Mouse (Mus musculus): ENCODE data around the gene Prr15l. TPM values are rescaled to one million over a fixed set of nuclear protein-coding genes. Genes with fewer than 3 reads are reported as not detected.
A peak's percentile ranks its signal among the peaks of the same experiment; 100 is the strongest.

Prr15l gene
- polyA plus RNA-seq (2014; fragmentation: Nextera tagmentation; extraction: Ambion mirVana), result 0.12 and 0.19 TPM in 2 replicates

DNA sequence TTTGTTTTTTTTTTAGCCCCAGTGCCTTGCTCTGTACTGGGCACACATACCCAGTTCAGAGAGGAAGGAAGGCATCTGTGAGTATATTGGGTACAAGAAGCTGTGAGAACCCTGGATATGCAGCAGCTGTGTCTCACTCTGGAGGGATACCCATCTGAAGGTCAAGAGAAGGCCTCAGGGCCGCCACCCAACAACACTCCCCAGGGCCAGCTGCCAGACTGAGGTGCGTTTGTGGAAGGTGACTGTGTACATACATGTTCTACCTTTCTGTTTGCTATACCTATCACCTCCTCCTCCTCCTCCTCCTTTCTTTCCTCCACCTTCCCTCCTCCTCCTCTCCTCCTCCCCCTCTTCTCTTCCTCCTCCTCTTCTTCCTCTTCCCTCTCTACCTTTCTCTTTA, at the start of gene Prr15l:
TSS of gene Prr15l (plus strand) at position 17 of the 400 bp plus-strand sequence.
- 81% methylated on average over 2 of the region's 2 CpGs for WGBS
- Histone ChIP-seq H3K27ac (ENCODE audit: low read depth, low read length) (no peak within 1 kb of the TSS), H3K36me3 (ENCODE audit: control insufficient read depth, insufficient read depth, low read length) (no peaks in the 10 kb centered on the region), H3K27me3 (ENCODE audit: control insufficient read depth, insufficient read depth, low read length) (no peaks in the 10 kb centered on the region), H3K9ac (ENCODE audit: low read length) (no peak within 1 kb of the TSS), H3K4me3 (ENCODE audit: low read depth, low read length) (no peak within 1 kb of the TSS), H3K4me2 (no peak within 1 kb of the TSS), H3K4me1 (ENCODE audit: control insufficient read depth, insufficient read depth, low read length) (no peaks in the 10 kb centered on the region), H3K9me3 (ENCODE audit: control insufficient read depth, low read length) (no peaks in the 10 kb centered on the region)
- no peak for DNase-seq (ENCODE audit: low spot score, missing footprints)
- ATAC-seq (ENCODE audit: low FRiP score), result no peak

DNA sequence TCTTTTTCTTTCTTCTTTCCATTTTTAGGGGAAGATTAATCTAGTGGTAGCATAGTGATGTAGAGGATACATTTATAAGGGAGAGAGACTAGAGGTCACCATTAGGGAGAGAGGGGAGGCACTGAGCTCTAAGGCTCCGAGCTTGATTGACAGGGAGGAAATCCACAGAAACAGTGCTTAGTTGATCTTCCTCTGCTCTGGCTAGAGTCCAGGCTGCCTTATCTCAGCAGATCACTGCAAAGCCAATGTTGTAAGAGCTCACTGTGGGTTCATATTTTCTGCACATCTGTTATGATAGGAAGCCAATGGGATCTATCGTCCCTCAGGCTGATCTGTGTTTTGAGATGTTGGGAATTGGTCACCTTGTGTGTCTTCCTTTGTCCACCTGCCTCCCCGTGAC, 49.2 kb upstream of the Prr15l start:
- peak overlapping the region; percentile 46 for H3K9ac ChIP-seq (ENCODE audit: low read length)
- WGBS, result 20% methylated on average over 3 of the region's 3 CpGs
- H3K27ac ChIP-seq (ENCODE audit: low read depth, low read length), result peak overlapping the region; percentile 100
- ATAC-seq (ENCODE audit: low FRiP score), result no peak
- no peaks in the 10 kb centered on the region for H3K9me3 ChIP-seq (ENCODE audit: control insufficient read depth, low read length)
- H3K4me2 ChIP-seq, result no peak overlapping the region
- no peak for DNase-seq (ENCODE audit: low spot score, missing footprints)
- H3K4me1 ChIP-seq (ENCODE audit: control insufficient read depth, insufficient read depth, low read length), result peaks cover 54% of the 10 kb centered on the region
- H3K36me3 ChIP-seq (ENCODE audit: control insufficient read depth, insufficient read depth, low read length), result no peaks in the 10 kb centered on the region
- H3K27me3 ChIP-seq (ENCODE audit: control insufficient read depth, insufficient read depth, low read length), result no peaks in the 10 kb centered on the region
- H3K4me3 ChIP-seq (ENCODE audit: low read depth, low read length), result no peak overlapping the region

DNA sequence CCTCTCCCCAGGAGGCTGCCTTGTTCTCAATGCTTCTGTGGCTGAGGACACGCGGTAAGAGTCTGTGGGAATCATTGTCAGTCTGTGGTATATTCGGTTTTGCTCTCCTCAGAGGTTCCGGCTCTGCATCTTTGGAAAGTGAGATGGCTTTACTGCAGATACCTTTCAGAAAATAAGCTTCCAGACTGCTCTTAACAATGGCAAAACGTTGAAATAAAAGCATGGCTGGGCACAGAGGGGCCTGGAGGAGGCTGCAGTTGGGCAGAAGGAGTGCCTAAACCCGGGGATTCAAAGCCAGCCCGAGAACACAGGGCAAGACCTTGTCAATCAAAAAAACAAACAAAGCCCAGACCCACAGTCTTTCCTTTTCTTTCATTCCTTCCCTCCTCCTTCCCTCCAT, 48.5 kb upstream of the Prr15l start:
- peaks cover 48% of the 10 kb centered on the region for H3K4me1 ChIP-seq (ENCODE audit: control insufficient read depth, insufficient read depth, low read length)
- no peak overlapping the region for H3K4me2 ChIP-seq
- H3K9me3 ChIP-seq (ENCODE audit: control insufficient read depth, low read length), result no peaks in the 10 kb centered on the region
- H3K9ac ChIP-seq (ENCODE audit: low read length), result peak overlapping the region; percentile 46
- H3K27me3 ChIP-seq (ENCODE audit: control insufficient read depth, insufficient read depth, low read length), result no peaks in the 10 kb centered on the region
- H3K27ac ChIP-seq (ENCODE audit: low read depth, low read length), result peak overlapping the region; percentile 100
- 6% methylated on average over 7 of the region's 7 CpGs for WGBS
- no peak overlapping the region for H3K4me3 ChIP-seq (ENCODE audit: low read depth, low read length)
- ATAC-seq (ENCODE audit: low FRiP score) (no peak), DNase-seq (ENCODE audit: low spot score, missing footprints) (peak; percentile 94)
- no peaks in the 10 kb centered on the region for H3K36me3 ChIP-seq (ENCODE audit: control insufficient read depth, insufficient read depth, low read length)

DNA sequence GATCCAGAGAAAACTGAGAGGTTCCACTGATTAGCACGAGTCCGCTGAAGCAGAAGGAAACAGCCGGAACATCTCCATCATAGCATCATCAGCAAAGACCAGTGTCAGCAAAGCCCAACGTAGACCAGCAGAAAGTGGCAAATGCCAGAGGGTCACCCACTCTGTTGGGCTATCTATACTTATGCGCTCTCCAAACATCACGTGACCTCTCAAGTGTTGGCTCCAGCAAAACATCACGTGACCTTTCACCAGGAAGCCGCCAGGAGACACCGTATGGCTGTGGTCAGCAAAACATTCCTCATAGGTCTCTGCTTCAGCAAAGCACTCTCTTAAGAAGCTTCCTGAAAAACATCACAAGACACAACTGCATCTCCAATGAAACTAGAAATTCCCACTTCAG, 47.6 kb upstream of the Prr15l start:
- ATAC-seq (ENCODE audit: low FRiP score) (no peak), DNase-seq (ENCODE audit: low spot score, missing footprints) (no peak)
- Histone ChIP-seq H3K4me2 (no peak overlapping the region), H3K4me3 (ENCODE audit: low read depth, low read length) (no peak overlapping the region), H3K4me1 (ENCODE audit: control insufficient read depth, insufficient read depth, low read length) (peaks cover 42% of the 10 kb centered on the region), H3K27me3 (ENCODE audit: control insufficient read depth, insufficient read depth, low read length) (no peaks in the 10 kb centered on the region), H3K36me3 (ENCODE audit: control insufficient read depth, insufficient read depth, low read length) (no peaks in the 10 kb centered on the region), H3K9me3 (ENCODE audit: control insufficient read depth, low read length) (no peaks in the 10 kb centered on the region), H3K9ac (ENCODE audit: low read length) (no peak overlapping the region), H3K27ac (ENCODE audit: low read depth, low read length) (peak overlapping the region; percentile 100)
- 87% methylated on average over 9 of the region's 9 CpGs for WGBS

DNA sequence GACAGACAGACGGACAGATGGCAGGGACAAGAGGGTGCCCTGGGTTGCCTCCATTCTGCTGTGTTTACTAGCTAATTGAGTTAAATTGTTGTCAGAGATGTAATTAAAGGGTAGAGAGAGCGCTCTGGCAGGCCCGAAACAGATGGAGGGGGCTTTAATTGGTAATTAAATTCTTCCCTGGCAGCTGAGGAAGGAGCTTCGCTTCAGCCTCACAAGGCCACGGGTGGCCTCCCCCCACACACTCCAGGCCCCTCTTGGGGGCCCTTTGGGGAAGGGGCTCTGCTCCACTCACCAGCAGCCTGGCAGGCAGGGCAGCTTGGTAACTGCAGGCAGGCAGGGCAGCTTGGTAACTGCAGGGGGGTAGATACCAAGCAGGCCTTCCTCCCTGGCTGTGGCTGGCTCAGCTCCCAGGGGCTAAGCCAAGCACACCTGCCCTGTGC, 42.0 kb upstream of the Prr15l start:
- no peak overlapping the region for H3K4me3 ChIP-seq (ENCODE audit: low read depth, low read length)
- ATAC-seq (ENCODE audit: low FRiP score) (peak; percentile 52; the same call in 1 of the 2 replicates), DNase-seq (ENCODE audit: low spot score, missing footprints) (no peak)
- H3K9me3 ChIP-seq (ENCODE audit: control insufficient read depth, low read length), result no peaks in the 10 kb centered on the region
- peak overlapping the region; percentile 57 for H3K9ac ChIP-seq (ENCODE audit: low read length)
- H3K27ac ChIP-seq (ENCODE audit: low read depth, low read length), result peak overlapping the region; percentile 90
- WGBS, result 33% methylated on average over 5 of the region's 5 CpGs
- H3K4me1 ChIP-seq (ENCODE audit: control insufficient read depth, insufficient read depth, low read length), result peaks cover 21% of the 10 kb centered on the region
- H3K36me3 ChIP-seq (ENCODE audit: control insufficient read depth, insufficient read depth, low read length), result no peaks in the 10 kb centered on the region
- no peaks in the 10 kb centered on the region for H3K27me3 ChIP-seq (ENCODE audit: control insufficient read depth, insufficient read depth, low read length)
- H3K4me2 ChIP-seq, result no peak overlapping the region

DNA sequence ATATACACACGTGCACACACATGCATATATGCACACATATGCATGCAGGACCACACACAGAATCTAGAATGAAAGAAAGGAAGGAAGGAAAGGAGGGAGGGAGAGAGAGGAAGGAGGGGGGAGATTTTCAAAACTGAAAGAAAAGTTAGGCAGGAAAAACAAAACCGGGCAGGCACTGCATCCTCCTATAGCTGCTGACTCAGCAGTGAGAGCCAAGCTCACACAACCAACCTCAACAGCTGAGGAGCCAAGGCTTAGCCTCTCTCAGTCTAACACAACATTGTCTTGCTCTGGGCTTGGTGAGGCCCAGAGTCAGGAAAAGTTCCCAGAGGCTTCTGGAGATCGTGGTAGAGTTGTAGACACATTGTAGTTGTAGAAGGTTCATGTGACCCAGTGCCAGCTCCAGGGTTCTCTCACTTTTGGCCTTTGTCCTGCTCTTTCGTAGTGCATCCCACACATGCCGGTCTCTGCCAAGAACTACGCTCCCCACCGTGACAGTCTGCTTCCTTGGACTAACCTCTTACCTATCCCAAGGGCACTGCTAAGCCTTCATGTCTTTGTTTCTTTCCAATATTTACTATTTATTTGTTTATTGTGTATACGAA, 40.9 kb upstream of the Prr15l start:
- H3K4me2 ChIP-seq, result no peak overlapping the region
- H3K9ac ChIP-seq (ENCODE audit: low read length), result no peak overlapping the region
- ATAC-seq (ENCODE audit: low FRiP score) (no peak), DNase-seq (ENCODE audit: low spot score, missing footprints) (no peak)
- H3K4me3 ChIP-seq (ENCODE audit: low read depth, low read length), result no peak overlapping the region
- no peaks in the 10 kb centered on the region for H3K27me3 ChIP-seq (ENCODE audit: control insufficient read depth, insufficient read depth, low read length)
- peaks cover 23% of the 10 kb centered on the region for H3K4me1 ChIP-seq (ENCODE audit: control insufficient read depth, insufficient read depth, low read length)
- H3K27ac ChIP-seq (ENCODE audit: low read depth, low read length), result peak overlapping the region; percentile 40
- H3K9me3 ChIP-seq (ENCODE audit: control insufficient read depth, low read length), result no peaks in the 10 kb centered on the region
- 86% methylated on average over 8 of the region's 8 CpGs for WGBS
- H3K36me3 ChIP-seq (ENCODE audit: control insufficient read depth, insufficient read depth, low read length), result no peaks in the 10 kb centered on the region

DNA sequence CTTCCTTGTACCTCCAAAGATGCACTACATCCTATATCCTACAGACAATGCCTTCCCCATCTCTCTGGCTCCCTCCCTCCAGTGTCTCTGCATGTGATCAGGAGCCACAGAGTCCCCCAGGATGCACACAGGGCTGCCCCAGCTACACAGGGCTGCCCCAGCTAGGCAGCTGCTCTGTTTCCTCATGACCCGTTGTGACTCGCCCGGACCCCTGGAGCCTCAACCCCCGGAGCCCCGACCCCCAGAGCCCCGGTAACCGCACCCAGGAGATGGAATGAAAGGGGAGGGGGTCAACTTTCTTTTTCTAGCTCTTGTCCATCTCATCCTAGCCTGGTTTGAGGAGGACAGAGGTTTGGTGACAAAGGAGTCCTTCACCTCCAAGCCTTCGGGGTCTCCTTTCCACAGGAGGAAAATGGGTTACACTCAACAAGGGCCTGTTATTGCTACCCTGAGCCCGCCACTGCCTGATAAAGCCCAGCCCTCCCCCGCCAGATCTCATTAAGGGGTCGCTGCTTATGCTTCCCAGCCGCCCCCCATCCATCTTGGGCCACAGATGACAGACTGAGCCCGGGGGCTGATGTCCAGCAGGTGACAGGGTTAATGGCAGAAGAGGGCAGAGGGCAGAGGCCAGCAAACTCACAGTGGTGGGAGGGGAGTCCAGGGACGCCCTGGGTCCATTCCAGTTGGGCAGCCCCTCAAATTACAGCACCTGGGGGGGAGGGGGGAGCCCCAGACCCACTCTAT, 35.9 kb upstream of the Prr15l start:
- H3K36me3 ChIP-seq (ENCODE audit: control insufficient read depth, insufficient read depth, low read length), result no peaks in the 10 kb centered on the region
- H3K9ac ChIP-seq (ENCODE audit: low read length), result no peak overlapping the region
- H3K27me3 ChIP-seq (ENCODE audit: control insufficient read depth, insufficient read depth, low read length), result no peaks in the 10 kb centered on the region
- H3K9me3 ChIP-seq (ENCODE audit: control insufficient read depth, low read length), result no peaks in the 10 kb centered on the region
- WGBS, result 45% methylated on average over 14 of the region's 14 CpGs
- DNase-seq (ENCODE audit: low spot score, missing footprints) (no peak), ATAC-seq (ENCODE audit: low FRiP score) (no peak)
- H3K4me1 ChIP-seq (ENCODE audit: control insufficient read depth, insufficient read depth, low read length), result peaks cover 23% of the 10 kb centered on the region
- H3K4me2 ChIP-seq, result no peak overlapping the region
- 0 out of 2 replicates have a peak overlapping the region, but pooled peaks have one; percentile 22 for H3K27ac ChIP-seq (ENCODE audit: low read depth, low read length)
- no peak overlapping the region for H3K4me3 ChIP-seq (ENCODE audit: low read depth, low read length)

DNA sequence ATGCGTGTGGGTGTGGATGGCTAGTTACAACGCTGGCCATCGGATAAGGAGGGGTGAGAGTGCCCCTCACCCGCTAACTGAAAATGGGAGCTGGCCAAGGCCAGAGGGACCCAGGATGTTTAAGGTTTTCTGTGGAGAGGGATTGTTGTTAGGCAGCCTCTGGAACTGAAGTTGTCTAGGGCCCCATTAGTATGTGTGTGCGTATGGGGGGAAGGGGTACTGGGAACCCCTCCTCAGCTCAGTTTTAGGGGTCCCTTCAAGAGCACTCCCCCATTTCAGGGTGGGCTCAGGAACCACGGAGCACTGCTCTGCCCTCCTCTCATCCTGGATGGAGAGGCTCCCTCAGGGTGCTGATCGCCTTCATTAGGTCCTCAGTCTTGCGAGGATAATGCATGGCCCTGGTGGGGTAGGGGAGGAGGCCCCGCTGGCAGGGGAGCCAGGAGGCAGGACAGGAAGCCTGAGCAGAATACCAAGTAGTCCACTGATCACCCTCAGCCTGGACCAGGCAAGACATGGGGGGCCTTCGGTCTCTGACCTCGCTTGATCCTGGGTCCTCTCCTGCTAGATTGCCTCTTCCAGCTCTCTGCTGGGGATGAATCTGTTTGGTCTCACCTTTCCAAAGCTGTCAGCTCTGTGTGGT, 34.6 kb upstream of the Prr15l start:
- Histone ChIP-seq H3K4me3 (ENCODE audit: low read depth, low read length) (no peak overlapping the region), H3K36me3 (ENCODE audit: control insufficient read depth, insufficient read depth, low read length) (no peaks in the 10 kb centered on the region), H3K4me1 (ENCODE audit: control insufficient read depth, insufficient read depth, low read length) (peaks cover 31% of the 10 kb centered on the region), H3K27ac (ENCODE audit: low read depth, low read length) (peak overlapping the region; percentile 85), H3K9me3 (ENCODE audit: control insufficient read depth, low read length) (no peaks in the 10 kb centered on the region), H3K9ac (ENCODE audit: low read length) (peak overlapping the region; percentile 41), H3K27me3 (ENCODE audit: control insufficient read depth, insufficient read depth, low read length) (no peaks in the 10 kb centered on the region), H3K4me2 (0 out of 2 replicates have a peak overlapping the region, but pooled peaks have one; percentile 7)
- ATAC-seq (ENCODE audit: low FRiP score) (peak; percentile 81), DNase-seq (ENCODE audit: low spot score, missing footprints) (no peak)
- 45% methylated on average over 11 of the region's 11 CpGs for WGBS

DNA sequence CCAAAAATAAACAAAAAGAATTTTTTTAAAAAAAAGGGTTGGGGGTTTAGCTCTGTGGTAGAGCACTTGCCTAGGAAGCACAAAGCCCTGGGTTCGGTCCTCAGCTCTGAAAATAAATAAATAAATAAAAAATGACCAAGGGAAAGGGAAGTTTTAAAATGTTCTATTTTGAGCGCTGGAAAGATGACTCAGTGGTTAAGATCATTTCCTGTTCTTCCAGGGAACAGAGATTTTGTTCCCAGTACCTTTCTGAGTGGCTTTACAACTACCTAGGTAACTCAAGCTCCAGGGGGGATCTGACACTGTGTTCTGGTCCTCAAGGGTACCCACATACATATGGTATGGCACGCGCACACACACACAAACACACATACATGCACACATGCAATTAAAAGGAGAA, 32.0 kb upstream of the Prr15l start:
- 0 out of 2 replicates have a peak overlapping the region, but pooled peaks have one; percentile 3 for H3K27ac ChIP-seq (ENCODE audit: low read depth, low read length)
- no peak for ATAC-seq (ENCODE audit: low FRiP score)
- no peak overlapping the region for H3K9ac ChIP-seq (ENCODE audit: low read length)
- no peak for DNase-seq (ENCODE audit: low spot score, missing footprints)
- H3K36me3 ChIP-seq (ENCODE audit: control insufficient read depth, insufficient read depth, low read length), result no peaks in the 10 kb centered on the region
- H3K27me3 ChIP-seq (ENCODE audit: control insufficient read depth, insufficient read depth, low read length), result no peaks in the 10 kb centered on the region
- H3K4me2 ChIP-seq, result no peak overlapping the region
- H3K4me3 ChIP-seq (ENCODE audit: low read depth, low read length), result no peak overlapping the region
- H3K9me3 ChIP-seq (ENCODE audit: control insufficient read depth, low read length), result no peaks in the 10 kb centered on the region
- peaks cover 53% of the 10 kb centered on the region for H3K4me1 ChIP-seq (ENCODE audit: control insufficient read depth, insufficient read depth, low read length)
- 92% methylated on average over 4 of the region's 4 CpGs for WGBS

Data from midbrain, embryonic 11.5 days (tissue).